Mouse (Mus musculus) cerebellum, adult 2 months (tissue): ENCODE results near the gene Nup205.

Experiments
- CTCF ChIP-seq: fragments of 200-500 bp; IDR thresholded peaks from 2 replicates; pipeline ENCODE4 v1.5.1; 2011; ENCODE audit warnings: low read depth, mild to moderate bottlenecking, control low read depth, low read length, moderate library complexity, borderline replicate concordance; ENCODE audit not compliant: insufficient read depth
- POLR2A ChIP-seq: fragments of 200-500 bp; IDR thresholded peaks from 2 replicates; pipeline ENCODE4 v1.6.1; 2011; ENCODE audit warnings: low read length, control low read depth, borderline replicate concordance; ENCODE audit not compliant: insufficient read depth

GRCm38 (mm10) chr6:35253474-35253873 is 76.3 kb downstream of the Nup205 start:
- no peak for TF ChIP-seq CTCF
- no peak for TF ChIP-seq POLR2A
